In genomic region chr5:96917596-96918258, GRCm38 (mm10) we compare ENCODE assay signal across 8 mouse cellular contexts.
DNase-seq lines count a peak whose midpoint lies in the region; ATAC-seq and TF ChIP-seq lines count a peak whose summit lies in the region.

No protein-coding gene starts in this region.

- 25% methylated on average over 10 of the region's 10 CpGs for WGBS in liver, adult 2 months
- 20% methylated on average over 10 of the region's 10 CpGs for WGBS in bone marrow, adult 2 months
- whole genome bisulfite sequencing in heart, embryonic 14.5 days: 60% methylated on average over 10 of the region's 10 CpGs
- WGBS in limb, embryonic 14.5 days: 41% methylated on average over 10 of the region's 10 CpGs

- TF ChIP-seq POLR2A in liver, adult 2 months (IDR thresholded peaks at IDR 0.05; ENCODE audit: extremely low read depth, insufficient read depth, low read length): no peak
- no peak for TF ChIP-seq POLR2A in bone marrow, adult 2 months (IDR thresholded peaks at IDR 0.05; ENCODE audit: borderline replicate concordance, control insufficient read depth, low read depth, low read length)
- TF ChIP-seq POLR2A in limb, embryonic 14.5 days (IDR thresholded peaks at IDR 0.05; ENCODE audit: borderline replicate concordance, extremely low read depth, insufficient read depth, insufficient read length): no peak

- H3K4me1 ChIP-seq in liver, adult 2 months (ENCODE audit: control insufficient read depth, insufficient read depth, low read length): peaks cover 8% of the 10 kb centered on the region
- peaks cover 15% of the 10 kb centered on the region for H3K4me1 ChIP-seq in bone marrow, adult 2 months (ENCODE audit: control insufficient read depth, insufficient read depth, low read length)
- peaks cover 4 to 15% of the 10 kb centered on the region in 2 experiments; a peak in 3 of 4 replicates for H3K4me1 ChIP-seq in heart, embryonic 14.5 days (ENCODE audit: control insufficient read depth in 2 of 2, insufficient read depth in 2 of 2, low read length in 2 of 2)
- H3K4me1 ChIP-seq in limb, embryonic 14.5 days (ENCODE audit: control insufficient read depth, insufficient read depth, low read length): no peaks in the 10 kb centered on the region

- intact Hi-C loops in gastrocnemius, postnatal 36 days (cut with DNase I): no loop called here
- intact Hi-C loops in gastrocnemius, postnatal 14 days (cut with DNase I; ENCODE audit: low total_unique reads): no loop called here

- H3K27ac ChIP-seq in liver, adult 2 months (replicated peaks; ENCODE audit: insufficient read depth, low read depth, low read length): peak overlapping the region; percentile 59
- H3K27ac ChIP-seq in bone marrow, adult 2 months (ENCODE audit: control insufficient read depth, insufficient read depth, low read depth, low read length, poor library complexity): peak overlapping the region; percentile 83
- H3K27ac ChIP-seq in heart, embryonic 14.5 days (replicated peaks in 1 of 2; ENCODE audit: control insufficient read depth in 1 of 2, insufficient read depth in 1 of 2, low read depth in 2 of 2, low read length in 2 of 2): peak overlapping the region; percentile 35 to 40
- no peak overlapping the region for H3K27ac ChIP-seq in limb, embryonic 14.5 days (replicated peaks; ENCODE audit: low read depth, low read length)

- H3K4me2 ChIP-seq in heart, embryonic 14.5 days (ENCODE audit: low read length): peak overlapping the region; percentile 14; the same call in 1 of the 2 replicates
- no peak overlapping the region; the same call in 1 of the 2 replicates for H3K4me2 ChIP-seq in limb, embryonic 14.5 days (replicated peaks; ENCODE audit: low read depth, low read length, severe bottlenecking)

- peak; percentile 45 for DNase-seq in liver, adult 2 months (ENCODE audit: extremely low read depth, low read depth, low spot score)
- no peak for DNase-seq in liver
- peak; percentile 32 for DNase-seq in limb, embryonic 14.5 days (ENCODE audit: low spot score)
- peak; percentile 61 for DNase-seq in naive thymus-derived CD4-positive, alpha-beta T cell, adult 2 months (ENCODE audit: low read depth)
- no peak for DNase-seq in gastrocnemius, postnatal 36 days
- no peak for DNase-seq in gastrocnemius, postnatal 14 days

- no peak for TF ChIP-seq CTCF in liver, adult 2 months (IDR thresholded peaks at IDR 0.05; ENCODE audit: low read depth, low read length)
- TF ChIP-seq CTCF in bone marrow, adult 2 months (IDR thresholded peaks at IDR 0.05; ENCODE audit: control insufficient read depth, insufficient read depth, low read length): no peak

- ATAC-seq in heart, embryonic 14.5 days (ENCODE audit: insufficient number of reproducible peaks, insufficient read depth, low FRiP score, low read depth): no peak
- 0 out of 2 replicates have a peak, but pooled peaks have one; percentile 19 for ATAC-seq in limb, embryonic 14.5 days (ENCODE audit: low FRiP score, low read depth)

- H3K9ac ChIP-seq in liver, adult 2 months (ENCODE audit: low read depth, low read length): peak overlapping the region; percentile 42; the same call in 1 of the 2 replicates
- H3K9ac ChIP-seq in heart, embryonic 14.5 days (ENCODE audit: low read length): no peak overlapping the region
- no peak overlapping the region for H3K9ac ChIP-seq in limb, embryonic 14.5 days (ENCODE audit: low read depth, low read length, severe bottlenecking)

- H3K36me3 ChIP-seq in liver, adult 2 months (ENCODE audit: control insufficient read depth, insufficient read depth, low read length): no peaks in the 10 kb centered on the region
- H3K36me3 ChIP-seq in heart, embryonic 14.5 days (ENCODE audit: control insufficient read depth, insufficient read depth, low read length): no peaks in the 10 kb centered on the region
- no peaks in the 10 kb centered on the region for H3K36me3 ChIP-seq in limb, embryonic 14.5 days (ENCODE audit: control insufficient read depth, insufficient read depth, low read length)

- H3K79me2 ChIP-seq in liver, adult 2 months (ENCODE audit: control insufficient read depth, insufficient read depth, low read length): no peaks in the 10 kb centered on the region

- no peak overlapping the region for H3K4me3 ChIP-seq in liver, adult 2 months (ENCODE audit: insufficient read depth, low read depth, low read length)
- H3K4me3 ChIP-seq in bone marrow, adult 2 months (replicated peaks; ENCODE audit: control insufficient read depth, low read depth, low read length): peak overlapping the region; percentile 14
- H3K4me3 ChIP-seq in heart, embryonic 14.5 days (ENCODE audit: control insufficient read depth in 1 of 2, insufficient read depth in 1 of 2, low read depth in 1 of 2, low read length in 2 of 2): no peak overlapping the region
- no peak overlapping the region for H3K4me3 ChIP-seq in limb, embryonic 14.5 days (replicated peaks; ENCODE audit: low read length)

- no peaks in the 10 kb centered on the region for H3K27me3 ChIP-seq in liver, adult 2 months (ENCODE audit: control insufficient read depth, insufficient read depth, low read length)
- H3K27me3 ChIP-seq in heart, embryonic 14.5 days (ENCODE audit: control insufficient read depth, insufficient read depth, low read length): no peaks in the 10 kb centered on the region
- no peaks in the 10 kb centered on the region for H3K27me3 ChIP-seq in limb, embryonic 14.5 days (ENCODE audit: control insufficient read depth, insufficient read depth, low read length)

- H3K9me3 ChIP-seq in heart, embryonic 14.5 days (ENCODE audit: control insufficient read depth, low read length): no peaks in the 10 kb centered on the region
- H3K9me3 ChIP-seq in limb, embryonic 14.5 days (ENCODE audit: control insufficient read depth, low read length): no peaks in the 10 kb centered on the region

Comparison
In these comparisons a context has a peak if more than half of its experiments do, and no peak if none do; other contexts are left out.
1. DNase-seq: peak in liver, adult 2 months (single experiment), limb, embryonic 14.5 days (single experiment) and naive thymus-derived CD4-positive, alpha-beta T cell, adult 2 months (single experiment); none in liver (single experiment), gastrocnemius, postnatal 36 days (0 of 2) and gastrocnemius, postnatal 14 days (single experiment).